Mouse (Mus musculus): Measurements from ENCODE around the gene Hist1h3e. TPM values are rescaled to one million over a fixed set of nuclear protein-coding genes. Genes with fewer than 3 reads are reported as not detected.

The Hist1h3e gene
- polyA plus RNA-seq, 1 experiment: 245 TPM

DNA sequence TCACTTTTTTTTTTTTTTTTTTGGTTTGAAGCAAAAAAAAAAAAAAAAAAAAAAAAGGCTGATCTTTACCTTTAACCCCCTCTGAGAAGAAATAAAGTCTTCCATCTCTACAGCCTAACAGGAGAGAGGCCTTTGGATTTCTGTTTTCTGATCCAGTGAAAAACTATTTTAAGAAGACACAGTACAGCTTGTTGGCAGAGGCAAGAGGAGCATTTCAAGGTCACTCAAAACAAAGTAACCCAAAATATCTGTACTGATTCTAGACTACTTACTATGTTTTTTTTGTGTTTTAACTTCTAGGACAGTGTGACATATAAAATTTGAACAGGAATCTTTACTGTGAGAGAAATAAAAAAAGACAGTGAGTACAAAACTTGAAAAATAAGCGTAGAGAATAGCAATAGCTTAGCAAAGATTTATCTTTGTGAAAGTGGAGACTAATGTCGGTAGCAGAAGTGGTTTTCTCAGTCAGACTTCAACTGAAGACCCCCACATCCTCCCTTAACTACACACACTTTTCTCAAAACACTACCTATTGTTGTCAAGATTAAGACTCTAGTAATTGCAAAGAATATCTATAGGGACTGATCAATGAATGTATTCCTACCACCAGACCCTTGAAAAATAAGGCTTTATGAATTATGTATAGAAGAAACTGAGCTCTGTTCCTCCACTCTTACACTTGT, 32.5 kb downstream of the Hist1h3e start:
- Histone ChIP-seq H3K4me1 (replicated peaks; ENCODE audit: control insufficient read depth, insufficient read depth, low read length) (peaks cover 6% of the 10 kb centered on the region), H3K27me3 (ENCODE audit: control insufficient read depth, insufficient read depth, low read length) (no peaks in the 10 kb centered on the region), H3K36me3 (ENCODE audit: control insufficient read depth, insufficient read depth, low read length) (no peaks in the 10 kb centered on the region), H3K4me3 (ENCODE audit: control insufficient read depth, insufficient read depth, low read length) (no peak overlapping the region), H3K27ac (ENCODE audit: control insufficient read depth, insufficient read depth, low read length) (no peak overlapping the region; the same call in 1 of the 2 replicates)
- TF ChIP-seq CTCF (IDR thresholded peaks at IDR 0.05; ENCODE audit: borderline replicate concordance, control insufficient read depth, extremely low read depth, insufficient read depth, low read length, poor library complexity) (no peak), POLR2A (IDR thresholded peaks at IDR 0.05; ENCODE audit: control insufficient read depth, extremely low read depth, insufficient read depth, low read length, poor library complexity) (no peak)
- 30% methylated on average over 2 of the region's 2 CpGs for WGBS
- no peak for DNase-seq

- H3K27me3 ChIP-seq (ENCODE audit: control insufficient read depth, insufficient read depth, low read length): no peaks in the 10 kb centered on the region
- no peak overlapping the region for H3K4me3 ChIP-seq (ENCODE audit: control insufficient read depth, insufficient read depth, low read length)
- H3K36me3 ChIP-seq (ENCODE audit: control insufficient read depth, insufficient read depth, low read length): no peaks in the 10 kb centered on the region
- TF ChIP-seq CTCF (IDR thresholded peaks at IDR 0.05; ENCODE audit: borderline replicate concordance, control insufficient read depth, extremely low read depth, insufficient read depth, low read length, poor library complexity) (no peak), POLR2A (IDR thresholded peaks at IDR 0.05; ENCODE audit: control insufficient read depth, extremely low read depth, insufficient read depth, low read length, poor library complexity) (no peak)
- no peak for DNase-seq
- no peak overlapping the region for H3K27ac ChIP-seq (ENCODE audit: control insufficient read depth, insufficient read depth, low read length)
- peaks cover 6% of the 10 kb centered on the region for H3K4me1 ChIP-seq (replicated peaks; ENCODE audit: control insufficient read depth, insufficient read depth, low read length)
- WGBS: 97% methylated on average over 5 of the region's 5 CpGs
Measured at GRCm38 (mm10) chr13:23529005-23529404, 33.2 kb downstream of the Hist1h3e start.

GRCm38 (mm10) chr13:23526312-23526711, 35.9 kb downstream of the Hist1h3e start:
- Histone ChIP-seq H3K27ac (ENCODE audit: control insufficient read depth, insufficient read depth, low read length) (no peak overlapping the region), H3K27me3 (ENCODE audit: control insufficient read depth, insufficient read depth, low read length) (no peaks in the 10 kb centered on the region), H3K4me1 (replicated peaks; ENCODE audit: control insufficient read depth, insufficient read depth, low read length) (peaks cover 2% of the 10 kb centered on the region), H3K36me3 (ENCODE audit: control insufficient read depth, insufficient read depth, low read length) (no peaks in the 10 kb centered on the region), H3K4me3 (ENCODE audit: control insufficient read depth, insufficient read depth, low read length) (no peak overlapping the region)
- peak; percentile 86 for DNase-seq
- WGBS: 1% methylated on average over 17 of the region's 17 CpGs
- TF ChIP-seq POLR2A (IDR thresholded peaks at IDR 0.05; ENCODE audit: control insufficient read depth, extremely low read depth, insufficient read depth, low read length, poor library complexity) (no peak), CTCF (IDR thresholded peaks at IDR 0.05; ENCODE audit: borderline replicate concordance, control insufficient read depth, extremely low read depth, insufficient read depth, low read length, poor library complexity) (no peak)

DNA sequence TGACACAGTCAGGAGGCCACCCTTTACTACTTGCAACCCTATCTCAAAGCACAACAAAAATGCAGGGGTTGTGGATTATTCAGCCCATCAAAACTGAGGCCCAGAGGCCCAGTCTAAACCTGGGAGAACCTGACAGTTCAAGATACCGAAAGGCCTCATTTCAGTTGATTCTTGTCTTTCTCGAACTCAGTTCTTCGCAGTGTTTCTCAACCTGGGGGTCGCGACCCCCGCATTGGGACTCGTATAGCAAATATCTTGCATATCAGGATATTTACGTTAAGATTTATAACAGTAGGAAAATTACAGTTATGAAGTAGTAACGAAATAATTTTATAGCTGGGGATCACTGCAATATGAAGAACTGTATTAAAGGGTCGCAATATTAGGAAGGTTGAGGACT, 36.3 kb downstream of the Hist1h3e start:
- TF ChIP-seq POLR2A (IDR thresholded peaks at IDR 0.05; ENCODE audit: control insufficient read depth, extremely low read depth, insufficient read depth, low read length, poor library complexity): no peak
- TF ChIP-seq CTCF (IDR thresholded peaks at IDR 0.05; ENCODE audit: borderline replicate concordance, control insufficient read depth, extremely low read depth, insufficient read depth, low read length, poor library complexity): no peak
- H3K4me1 ChIP-seq (replicated peaks; ENCODE audit: control insufficient read depth, insufficient read depth, low read length): peaks cover 2% of the 10 kb centered on the region
- WGBS: 14% methylated on average over 10 of the region's 10 CpGs
- no peak overlapping the region for H3K4me3 ChIP-seq (ENCODE audit: control insufficient read depth, insufficient read depth, low read length)
- H3K36me3 ChIP-seq (ENCODE audit: control insufficient read depth, insufficient read depth, low read length): no peaks in the 10 kb centered on the region
- H3K27me3 ChIP-seq (ENCODE audit: control insufficient read depth, insufficient read depth, low read length): no peaks in the 10 kb centered on the region
- H3K27ac ChIP-seq (ENCODE audit: control insufficient read depth, insufficient read depth, low read length): no peak overlapping the region
- DNase-seq: no peak

DNA sequence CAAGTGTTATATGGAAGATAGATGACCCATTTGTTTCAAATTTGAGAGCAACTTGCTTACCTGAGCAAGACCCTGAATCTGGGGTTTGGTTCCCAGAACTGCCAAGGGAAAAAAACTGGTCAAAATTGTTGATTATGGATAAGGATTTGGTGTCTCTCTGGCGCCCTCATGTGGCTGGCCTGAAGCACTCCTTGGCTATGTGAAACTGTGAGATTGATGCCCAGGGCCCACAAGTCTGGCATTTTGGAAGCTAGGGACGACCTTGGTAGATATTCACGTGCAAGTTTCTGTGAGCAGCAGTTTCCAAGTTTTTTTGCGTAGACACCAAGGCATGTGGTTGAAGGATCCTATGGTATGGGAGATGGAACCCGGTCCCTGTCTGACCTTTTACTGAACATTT, 37.5 kb downstream of the Hist1h3e start:
- no peaks in the 10 kb centered on the region for H3K36me3 ChIP-seq (ENCODE audit: control insufficient read depth, insufficient read depth, low read length)
- H3K4me1 ChIP-seq (replicated peaks; ENCODE audit: control insufficient read depth, insufficient read depth, low read length): peaks cover 2% of the 10 kb centered on the region
- TF ChIP-seq POLR2A (IDR thresholded peaks at IDR 0.05; ENCODE audit: control insufficient read depth, extremely low read depth, insufficient read depth, low read length, poor library complexity) (no peak), CTCF (IDR thresholded peaks at IDR 0.05; ENCODE audit: borderline replicate concordance, control insufficient read depth, extremely low read depth, insufficient read depth, low read length, poor library complexity) (peak; percentile 40; the same call in 1 of the 2 replicates)
- peak; percentile 72 for DNase-seq
- H3K27me3 ChIP-seq (ENCODE audit: control insufficient read depth, insufficient read depth, low read length): no peaks in the 10 kb centered on the region
- 19% methylated on average over 5 of the region's 5 CpGs for WGBS
- H3K27ac ChIP-seq (ENCODE audit: control insufficient read depth, insufficient read depth, low read length): no peak overlapping the region
- no peak overlapping the region for H3K4me3 ChIP-seq (ENCODE audit: control insufficient read depth, insufficient read depth, low read length)

DNA sequence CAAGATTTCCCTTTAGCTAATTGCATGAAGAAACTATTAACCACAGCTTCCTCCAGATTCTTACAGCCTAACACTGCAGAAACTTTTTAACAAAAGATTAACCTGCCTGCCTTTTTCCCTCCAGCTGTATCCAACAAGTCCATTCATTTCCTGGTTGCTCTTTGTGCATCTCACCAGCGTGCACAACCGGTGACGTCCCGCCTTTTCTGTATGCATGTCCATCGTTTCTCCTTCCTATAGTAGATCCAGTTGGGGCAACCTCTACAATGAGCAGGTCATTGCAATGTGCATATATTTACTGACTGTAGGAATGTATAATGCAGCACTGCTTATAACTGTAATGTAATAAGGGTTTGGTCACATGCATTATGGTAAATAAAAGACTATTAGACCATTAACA, 38.2 kb downstream of the Hist1h3e start:
- Histone ChIP-seq H3K4me3 (ENCODE audit: control insufficient read depth, insufficient read depth, low read length) (no peak overlapping the region), H3K27ac (ENCODE audit: control insufficient read depth, insufficient read depth, low read length) (no peak overlapping the region), H3K4me1 (replicated peaks; ENCODE audit: control insufficient read depth, insufficient read depth, low read length) (peaks cover 2% of the 10 kb centered on the region), H3K36me3 (ENCODE audit: control insufficient read depth, insufficient read depth, low read length) (no peaks in the 10 kb centered on the region), H3K27me3 (ENCODE audit: control insufficient read depth, insufficient read depth, low read length) (no peaks in the 10 kb centered on the region)
- TF ChIP-seq POLR2A (IDR thresholded peaks at IDR 0.05; ENCODE audit: control insufficient read depth, extremely low read depth, insufficient read depth, low read length, poor library complexity) (no peak), CTCF (IDR thresholded peaks at IDR 0.05; ENCODE audit: borderline replicate concordance, control insufficient read depth, extremely low read depth, insufficient read depth, low read length, poor library complexity) (no peak)
- DNase-seq: no peak
- 64% methylated on average over 5 of the region's 5 CpGs for WGBS

All from thymus, adult 2 months (tissue).